Mouse (Mus musculus): ENCODE data around the gene Dhx30. TPM values are rescaled to one million over a fixed set of nuclear protein-coding genes. Genes with fewer than 3 reads are reported as not detected.
A peak's percentile ranks its signal among the peaks of the same experiment; 100 is the strongest.
"Not testable (repeated sequence)": the region's sequence is repeated elsewhere in the genome, so short reads cannot be mapped to it uniquely, and the experiment has no call there.

Gene Dhx30
- polyA plus RNA-seq (2015; fragmentation: Nextera tagmentation; extraction: Ambion mirVana): 144 and 154 TPM in 2 replicates

DNA sequence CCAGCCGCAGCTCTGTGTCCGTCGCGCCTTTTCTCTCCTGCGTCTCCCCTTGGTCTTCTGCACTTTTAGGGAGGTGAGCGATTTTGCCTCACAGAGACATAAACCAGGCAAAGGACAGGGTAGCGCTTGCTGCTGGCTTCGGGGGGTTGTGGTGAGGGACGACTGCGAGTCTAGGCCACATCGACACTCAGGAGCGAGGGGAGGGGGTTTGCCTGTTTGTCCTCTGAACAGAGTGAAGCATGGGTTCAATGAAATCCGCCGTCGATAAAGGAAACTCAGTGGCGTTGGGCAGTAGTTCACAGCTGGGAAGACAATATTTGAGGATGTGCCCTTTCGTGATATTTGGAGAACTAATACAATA is at the start of gene Dhx30:
Dhx30 (minus strand) TSS at position 52 of the 361 bp plus-strand sequence.
- Histone ChIP-seq H3K36me3 (ENCODE audit: insufficient read depth, low read length) (peaks cover 6% of the 10 kb centered on the region), H3K4me1 (ENCODE audit: insufficient read depth, low read length) (peaks cover 17% of the 10 kb centered on the region), H3K9me3 (ENCODE audit: low read length) (no peaks in the 10 kb centered on the region), H3K4me2 (replicated peaks; ENCODE audit: low read depth, low read length) (peak within 1 kb of the TSS; percentile 87), H3K4me3 (ENCODE audit: low read length) (peak within 1 kb of the TSS; percentile 97), H3K27ac (ENCODE audit: low read length) (peak within 1 kb of the TSS; percentile 98), H3K27me3 (ENCODE audit: insufficient read depth, low read length) (no peaks in the 10 kb centered on the region), H3K9ac (replicated peaks; ENCODE audit: low read length) (peak within 1 kb of the TSS; percentile 96)
- WGBS: under 1% methylated on average over 17 of the region's 17 CpGs
- no peak; the same call in 1 of the 2 replicates for ATAC-seq (ENCODE audit: low FRiP score, low TSS enrichment)

DNA sequence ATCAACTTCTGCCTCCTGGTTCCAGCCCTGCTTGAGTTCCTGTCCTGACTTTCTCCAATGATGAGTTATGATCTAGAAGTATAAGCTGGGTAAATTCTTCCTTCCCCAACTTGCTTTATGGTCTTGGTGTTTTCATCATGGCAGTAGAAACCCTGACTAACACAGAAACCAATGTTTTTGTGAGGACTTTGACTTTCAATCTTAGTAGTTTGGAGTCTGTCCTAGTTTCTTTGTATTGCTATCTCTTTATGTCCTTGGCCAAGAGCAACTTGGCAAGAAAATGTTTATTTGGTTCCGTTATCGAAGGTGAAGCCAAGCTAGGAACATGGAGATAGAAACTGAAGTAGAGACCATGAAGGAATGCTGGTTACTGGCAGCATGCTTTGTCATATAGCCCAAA is 45.4 kb upstream of the Dhx30 start:
- no peak for ATAC-seq (ENCODE audit: low FRiP score, low TSS enrichment)
- 90% methylated on average over 2 of the region's 2 CpGs for WGBS
- H3K4me1 ChIP-seq (ENCODE audit: insufficient read depth, low read length): no peaks in the 10 kb centered on the region
- H3K27ac ChIP-seq (ENCODE audit: low read length): no peak overlapping the region
- H3K9me3 ChIP-seq (ENCODE audit: low read length): no peaks in the 10 kb centered on the region
- no peak overlapping the region for H3K4me2 ChIP-seq (replicated peaks; ENCODE audit: low read depth, low read length)
- peaks cover 52% of the 10 kb centered on the region for H3K36me3 ChIP-seq (ENCODE audit: insufficient read depth, low read length)
- H3K9ac ChIP-seq (replicated peaks; ENCODE audit: low read length): no peak overlapping the region
- no peaks in the 10 kb centered on the region for H3K27me3 ChIP-seq (ENCODE audit: insufficient read depth, low read length)
- no peak overlapping the region for H3K4me3 ChIP-seq (ENCODE audit: low read length)

DNA sequence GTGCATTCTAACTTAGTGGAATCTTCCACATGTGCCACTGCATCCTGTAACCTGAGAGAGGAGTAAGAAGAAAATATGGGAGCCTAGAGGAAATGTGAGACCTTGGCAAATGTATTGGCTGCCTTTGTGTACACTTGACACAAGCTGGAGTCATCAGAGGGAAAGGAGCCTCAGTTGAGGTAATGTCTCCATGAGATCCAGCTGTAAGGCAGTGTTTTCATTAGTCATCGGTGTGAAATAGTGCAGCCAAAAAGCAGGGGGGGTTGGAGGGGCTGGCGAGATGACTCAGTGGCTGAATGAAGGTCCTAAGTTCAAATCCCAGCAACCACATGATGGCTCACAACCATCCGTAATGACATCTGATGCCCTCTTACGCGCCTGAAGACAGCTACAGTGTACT is 44.8 kb upstream of the Dhx30 start:
- Histone ChIP-seq H3K9me3 (ENCODE audit: low read length) (no peaks in the 10 kb centered on the region), H3K9ac (replicated peaks; ENCODE audit: low read length) (no peak overlapping the region), H3K4me3 (ENCODE audit: low read length) (no peak overlapping the region), H3K4me2 (replicated peaks; ENCODE audit: low read depth, low read length) (no peak overlapping the region), H3K27ac (ENCODE audit: low read length) (no peak overlapping the region), H3K4me1 (ENCODE audit: insufficient read depth, low read length) (no peaks in the 10 kb centered on the region), H3K27me3 (ENCODE audit: insufficient read depth, low read length) (no peaks in the 10 kb centered on the region), H3K36me3 (ENCODE audit: insufficient read depth, low read length) (peaks cover 51% of the 10 kb centered on the region)
- 77% methylated on average over 5 of the region's 5 CpGs for WGBS
- ATAC-seq (ENCODE audit: low FRiP score, low TSS enrichment): no peak

DNA sequence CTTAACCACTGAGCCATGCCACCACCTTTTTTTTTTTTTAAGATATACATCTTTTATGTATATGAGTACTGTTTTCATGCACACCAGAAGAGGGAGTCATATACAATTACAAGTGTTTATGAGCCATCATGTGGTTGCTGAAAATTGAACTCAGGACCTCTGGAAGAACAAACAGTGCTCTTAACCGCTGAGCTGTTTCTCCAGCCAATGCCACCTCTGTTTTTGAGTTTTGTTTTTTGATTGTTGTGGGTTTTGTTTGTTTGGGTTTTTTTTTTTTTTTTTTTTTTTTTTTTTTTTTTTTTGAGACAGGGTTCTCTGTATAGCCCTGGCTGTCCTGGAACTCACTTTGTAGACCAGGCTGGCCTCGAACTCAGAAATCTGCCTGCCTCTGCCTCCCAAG is 42.9 kb upstream of the Dhx30 start:
- H3K9ac ChIP-seq (replicated peaks; ENCODE audit: low read length); H3K9me3 ChIP-seq (ENCODE audit: low read length); H3K4me1 ChIP-seq (ENCODE audit: insufficient read depth, low read length); H3K4me2 ChIP-seq (replicated peaks; ENCODE audit: low read depth, low read length); H3K27ac ChIP-seq (ENCODE audit: low read length); H3K27me3 ChIP-seq (ENCODE audit: insufficient read depth, low read length); H3K4me3 ChIP-seq (ENCODE audit: low read length); ATAC-seq (ENCODE audit: low FRiP score, low TSS enrichment): not testable (repeated sequence)
- peaks cover 57% of the 10 kb centered on the region for H3K36me3 ChIP-seq (ENCODE audit: insufficient read depth, low read length)
- WGBS: 94% methylated on average over 2 of the region's 2 CpGs

DNA sequence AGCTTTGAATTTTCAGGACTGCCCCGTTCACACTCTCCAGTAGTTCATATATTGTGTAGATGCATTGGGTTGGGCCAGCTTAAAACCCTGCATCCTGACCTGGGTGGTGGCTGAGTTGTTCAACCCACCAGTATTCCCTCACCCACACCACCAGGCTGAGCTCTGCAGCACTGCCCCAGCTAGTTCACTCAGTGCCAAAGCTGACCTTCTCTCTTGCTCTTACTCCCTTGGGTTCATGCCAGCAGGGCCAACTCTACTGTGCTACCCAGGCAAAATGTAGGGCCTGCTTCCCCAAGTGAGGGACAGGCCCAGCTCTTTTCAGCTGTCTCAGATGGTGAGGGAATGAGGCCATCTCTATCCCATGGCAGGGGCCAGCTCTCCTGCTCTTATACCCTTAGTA is 41.4 kb upstream of the Dhx30 start:
- Histone ChIP-seq H3K36me3 (ENCODE audit: insufficient read depth, low read length) (peaks cover 54% of the 10 kb centered on the region), H3K27ac (ENCODE audit: low read length) (no peak overlapping the region), H3K9ac (replicated peaks; ENCODE audit: low read length) (no peak overlapping the region), H3K4me2 (replicated peaks; ENCODE audit: low read depth, low read length) (no peak overlapping the region), H3K9me3 (ENCODE audit: low read length) (no peaks in the 10 kb centered on the region), H3K4me1 (ENCODE audit: insufficient read depth, low read length) (no peaks in the 10 kb centered on the region), H3K27me3 (ENCODE audit: insufficient read depth, low read length) (no peaks in the 10 kb centered on the region), H3K4me3 (ENCODE audit: low read length) (no peak overlapping the region)
- no peak for ATAC-seq (ENCODE audit: low FRiP score, low TSS enrichment)
- WGBS: 94% methylated on average over 1 of the region's 1 CpGs

DNA sequence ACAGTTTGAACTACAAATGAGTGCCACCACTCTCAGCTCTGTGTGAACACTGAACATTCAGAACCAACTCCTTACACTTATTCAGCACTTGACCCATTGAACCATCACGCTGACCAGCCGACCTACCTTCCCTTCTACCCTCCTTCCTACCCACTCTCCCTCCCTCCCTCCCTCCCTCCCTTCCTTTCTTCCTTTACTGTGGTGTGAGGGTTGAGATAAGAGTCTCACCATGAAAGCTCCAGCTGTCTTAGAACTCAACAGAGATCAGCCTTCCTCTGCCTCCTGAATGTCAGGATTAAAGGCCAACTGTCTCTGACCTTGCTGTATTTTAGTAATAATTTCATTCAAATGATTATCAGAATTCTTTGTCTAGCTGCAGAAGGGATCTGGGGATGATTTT is 31.0 kb upstream of the Dhx30 start:
- Histone ChIP-seq H3K27ac (ENCODE audit: low read length) (no peak overlapping the region), H3K9me3 (ENCODE audit: low read length) (no peaks in the 10 kb centered on the region), H3K36me3 (ENCODE audit: insufficient read depth, low read length) (peaks cover 52% of the 10 kb centered on the region), H3K4me2 (replicated peaks; ENCODE audit: low read depth, low read length) (no peak overlapping the region), H3K9ac (replicated peaks; ENCODE audit: low read length) (no peak overlapping the region), H3K4me3 (ENCODE audit: low read length) (no peak overlapping the region), H3K27me3 (ENCODE audit: insufficient read depth, low read length) (no peaks in the 10 kb centered on the region), H3K4me1 (ENCODE audit: insufficient read depth, low read length) (no peaks in the 10 kb centered on the region)
- ATAC-seq (ENCODE audit: low FRiP score, low TSS enrichment): no peak
- WGBS: 69% methylated on average over 2 of the region's 2 CpGs

DNA sequence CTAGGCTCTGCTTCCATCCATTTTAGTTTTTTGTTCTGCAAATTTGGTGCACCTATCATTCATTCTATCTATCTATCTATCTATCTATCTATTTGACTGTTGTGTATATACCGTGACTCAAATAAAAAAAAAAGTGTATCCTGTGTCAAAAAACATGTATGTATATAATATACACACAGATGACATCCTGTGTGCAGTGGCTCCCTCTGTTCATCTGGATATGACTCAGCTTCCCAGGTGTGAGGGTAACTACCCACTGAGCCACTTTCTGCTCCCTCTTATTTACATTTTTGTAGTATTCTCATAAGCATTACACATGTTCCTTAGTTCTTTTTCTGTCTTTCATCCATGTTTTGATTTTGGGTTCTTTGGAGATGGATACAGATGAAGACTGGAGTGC is 24.5 kb upstream of the Dhx30 start:
- 92% methylated on average over 1 of the region's 1 CpGs for WGBS

DNA sequence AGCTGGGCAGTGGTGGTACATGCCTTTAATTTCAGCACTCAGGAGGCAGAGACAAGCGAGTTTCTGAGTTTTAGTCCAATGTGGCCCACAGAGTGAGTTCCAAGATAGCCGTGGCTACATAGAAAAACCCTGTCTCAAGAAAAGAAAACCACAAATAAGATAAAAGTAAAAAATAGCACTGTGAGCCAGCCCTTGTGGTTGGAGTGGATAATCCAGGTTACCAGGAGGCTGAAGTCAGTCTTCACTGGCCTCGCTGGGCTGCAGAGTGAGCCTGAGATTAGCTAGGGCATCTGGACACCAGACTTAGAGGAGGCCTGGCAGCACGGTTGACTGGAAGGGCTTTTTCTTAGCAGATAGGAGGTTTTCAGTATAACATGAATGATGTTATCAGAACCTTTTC is 21.5 kb upstream of the Dhx30 start:
- Histone ChIP-seq H3K9ac (replicated peaks; ENCODE audit: low read length) (no peak overlapping the region), H3K27me3 (ENCODE audit: insufficient read depth, low read length) (no peaks in the 10 kb centered on the region), H3K4me1 (ENCODE audit: insufficient read depth, low read length) (peaks cover 3% of the 10 kb centered on the region; the same call in 1 of the 2 replicates), H3K27ac (ENCODE audit: low read length) (no peak overlapping the region), H3K4me2 (replicated peaks; ENCODE audit: low read depth, low read length) (no peak overlapping the region), H3K9me3 (ENCODE audit: low read length) (no peaks in the 10 kb centered on the region), H3K4me3 (ENCODE audit: low read length) (no peak overlapping the region), H3K36me3 (ENCODE audit: insufficient read depth, low read length) (peaks cover 42% of the 10 kb centered on the region)
- WGBS: 88% methylated on average over 4 of the region's 4 CpGs
- no peak for ATAC-seq (ENCODE audit: low FRiP score, low TSS enrichment)

More for the DNA sequence above, 24.5 kb upstream of the Dhx30 start:
- Histone ChIP-seq H3K9me3 (ENCODE audit: low read length) (no peaks in the 10 kb centered on the region), H3K9ac (replicated peaks; ENCODE audit: low read length) (no peak overlapping the region), H3K4me1 (ENCODE audit: insufficient read depth, low read length) (no peaks in the 10 kb centered on the region), H3K27me3 (ENCODE audit: insufficient read depth, low read length) (no peaks in the 10 kb centered on the region), H3K4me2 (replicated peaks; ENCODE audit: low read depth, low read length) (no peak overlapping the region), H3K4me3 (ENCODE audit: low read length) (no peak overlapping the region), H3K27ac (ENCODE audit: low read length) (no peak overlapping the region), H3K36me3 (ENCODE audit: insufficient read depth, low read length) (peaks cover 33% of the 10 kb centered on the region)
- no peak for ATAC-seq (ENCODE audit: low FRiP score, low TSS enrichment)

DNA sequence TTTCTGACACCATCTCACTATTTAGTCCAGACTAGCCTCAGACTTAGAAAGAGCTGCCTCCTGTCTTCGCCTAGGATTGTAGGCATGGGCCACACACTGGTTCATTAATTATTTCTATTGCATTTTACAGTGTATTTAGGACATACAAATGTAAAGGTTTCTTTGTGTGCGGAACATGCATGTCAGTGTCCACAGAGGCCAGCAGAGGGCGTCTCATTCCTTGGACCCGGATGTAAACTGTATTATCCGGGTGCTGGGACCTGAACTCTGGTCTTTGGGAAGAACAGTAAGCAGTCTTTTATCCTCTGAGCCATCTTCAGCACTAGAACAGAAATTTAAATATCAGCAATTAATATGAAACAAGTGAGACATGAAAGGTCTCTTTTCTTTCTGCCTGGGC is 16.5 kb upstream of the Dhx30 start:
- H3K9ac ChIP-seq (replicated peaks; ENCODE audit: low read length): no peak overlapping the region
- no peaks in the 10 kb centered on the region for H3K27me3 ChIP-seq (ENCODE audit: insufficient read depth, low read length)
- H3K4me1 ChIP-seq (ENCODE audit: insufficient read depth, low read length): peaks cover 17% of the 10 kb centered on the region
- ATAC-seq (ENCODE audit: low FRiP score, low TSS enrichment): no peak
- 0 out of 2 replicates have a peak overlapping the region, but pooled peaks have one; percentile 88 for H3K4me3 ChIP-seq (ENCODE audit: low read length)
- peaks cover 18% of the 10 kb centered on the region for H3K36me3 ChIP-seq (ENCODE audit: insufficient read depth, low read length)
- 79% methylated on average over 5 of the region's 5 CpGs for WGBS
- H3K9me3 ChIP-seq (ENCODE audit: low read length): no peaks in the 10 kb centered on the region
- H3K27ac ChIP-seq (ENCODE audit: low read length): no peak overlapping the region
- H3K4me2 ChIP-seq (replicated peaks; ENCODE audit: low read depth, low read length): peak overlapping the region; percentile 67; the same call in 1 of the 2 replicates

DNA sequence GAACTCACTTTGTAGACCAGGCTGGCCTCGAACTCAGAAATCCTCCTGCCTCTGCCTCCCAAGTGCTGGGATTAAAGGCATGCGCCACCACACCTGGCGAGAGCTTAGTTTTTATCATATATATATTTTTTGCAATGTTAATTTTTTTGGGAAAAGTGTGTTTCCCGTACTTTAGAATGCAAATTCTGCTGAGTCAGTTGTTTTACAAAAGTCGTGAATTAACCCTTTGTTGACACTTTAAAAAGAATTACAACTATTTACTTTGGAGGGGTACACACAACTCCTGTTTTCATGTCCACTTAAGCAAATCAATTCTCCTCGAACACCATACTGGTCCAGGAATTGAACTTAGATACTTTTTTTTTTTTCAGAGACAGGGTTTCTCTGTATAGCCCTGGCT is 15.3 kb upstream of the Dhx30 start:
- peaks cover 15% of the 10 kb centered on the region; the same call in 1 of the 2 replicates for H3K36me3 ChIP-seq (ENCODE audit: insufficient read depth, low read length)
- H3K4me3 ChIP-seq (ENCODE audit: low read length): peak overlapping the region; percentile 88
- no peak overlapping the region for H3K27ac ChIP-seq (ENCODE audit: low read length)
- whole genome bisulfite sequencing: 47% methylated on average over 6 of the region's 6 CpGs
- no peaks in the 10 kb centered on the region for H3K27me3 ChIP-seq (ENCODE audit: insufficient read depth, low read length)
- H3K9ac ChIP-seq (replicated peaks; ENCODE audit: low read length): peak overlapping the region; percentile 95
- ATAC-seq (ENCODE audit: low FRiP score, low TSS enrichment): no peak
- peak overlapping the region; percentile 67 for H3K4me2 ChIP-seq (replicated peaks; ENCODE audit: low read depth, low read length)
- no peaks in the 10 kb centered on the region for H3K9me3 ChIP-seq (ENCODE audit: low read length)
- peaks cover 17% of the 10 kb centered on the region for H3K4me1 ChIP-seq (ENCODE audit: insufficient read depth, low read length)
